Mouse (Mus musculus) forebrain, embryonic 14.5 days (tissue): ENCODE results near the gene Lmntd1. TPM values are rescaled to one million over a fixed set of nuclear protein-coding genes. Genes with fewer than 3 reads are reported as not detected.

Source experiments
- ATAC-seq: fragments of 200-750 bp; cut with Nextera tagmentation; 2 replicates; pipeline ENCODE4 v1.8.0; 2017; ENCODE audit warnings: mild to moderate bottlenecking, moderate library complexity
- DNase-seq: peaks from one replicate; pipeline ENCODE4 v3.0.0-alpha.2; 2015; ENCODE audit warnings: low spot score
- H3K27ac ChIP-seq: fragments of 300-500 bp; sonication (generic); 2 replicates; pipeline ENCODE4 v1.5.1; 2014; ENCODE audit warnings: low read depth, mild to moderate bottlenecking, control low read depth, low read length, moderate library complexity
- H3K27me3 ChIP-seq: fragments of 300-500 bp; sonication (generic); replicated peaks from 2 replicates; pipeline ENCODE4 v1.6.1; 2014; ENCODE audit warnings: low read length, control low read depth, mixed read lengths; ENCODE audit not compliant: control insufficient read depth, insufficient read depth
- H3K36me3 ChIP-seq: fragments of 300-500 bp; sonication (generic); 2 replicates; pipeline ENCODE4 v1.6.1; 2014; ENCODE audit warnings: low read length, control low read depth; ENCODE audit not compliant: control insufficient read depth, insufficient read depth
- H3K4me1 ChIP-seq: fragments of 300-500 bp; sonication (generic); 2 replicates; pipeline ENCODE4 v1.6.1; 2014; ENCODE audit warnings: antibody characterized with exemption, low read length, control low read depth; ENCODE audit not compliant: control insufficient read depth, insufficient read depth
- H3K4me2 ChIP-seq: fragments of 300-500 bp; sonication (generic); 2 replicates; pipeline ENCODE4 v1.6.1; 2014; ENCODE audit warnings: mild to moderate bottlenecking, control low read depth, low read length
- H3K4me3 ChIP-seq: fragments of 300-500 bp; sonication (generic); 2 replicates; pipeline ENCODE4 v1.5.1; 2014; ENCODE audit warnings: low read depth, low read length, control low read depth
- H3K9ac ChIP-seq: fragments of 300-500 bp; sonication (generic); 2 replicates; pipeline ENCODE4 v1.6.1; 2014; ENCODE audit warnings: mild to moderate bottlenecking, low read length, control low read depth, moderate library complexity
- H3K9me3 ChIP-seq: fragments of 300-500 bp; sonication (generic); replicated peaks from 2 replicates; pipeline ENCODE4 v1.6.1; 2016; ENCODE audit warnings: low read length, control low read depth, mixed read lengths; ENCODE audit not compliant: control insufficient read depth
- WGBS: fragments of 180-500 bp; shearing (Covaris S2); extraction: QIAGEN DNeasy Blood & Tissue Kit; methylation state at CpG from one replicate; pipeline ENCODE4 v1.1.7; 2014; 5-methylcytosine and 5-hydroxymethylcytosine counted together
- polyA plus RNA-seq: library from polyadenylated mRNA; unstranded; fragments of >200 nt; fragmentation: Nextera tagmentation; extraction: Ambion mirVana; gene quantifications from 2 replicates; pipeline ENCODE4 v1.2.1, GENCODE M21; 2014

Lmntd1 gene
- polyA plus RNA-seq, 1 experiment from 2014 or later, result 0.93 TPM

DNA sequence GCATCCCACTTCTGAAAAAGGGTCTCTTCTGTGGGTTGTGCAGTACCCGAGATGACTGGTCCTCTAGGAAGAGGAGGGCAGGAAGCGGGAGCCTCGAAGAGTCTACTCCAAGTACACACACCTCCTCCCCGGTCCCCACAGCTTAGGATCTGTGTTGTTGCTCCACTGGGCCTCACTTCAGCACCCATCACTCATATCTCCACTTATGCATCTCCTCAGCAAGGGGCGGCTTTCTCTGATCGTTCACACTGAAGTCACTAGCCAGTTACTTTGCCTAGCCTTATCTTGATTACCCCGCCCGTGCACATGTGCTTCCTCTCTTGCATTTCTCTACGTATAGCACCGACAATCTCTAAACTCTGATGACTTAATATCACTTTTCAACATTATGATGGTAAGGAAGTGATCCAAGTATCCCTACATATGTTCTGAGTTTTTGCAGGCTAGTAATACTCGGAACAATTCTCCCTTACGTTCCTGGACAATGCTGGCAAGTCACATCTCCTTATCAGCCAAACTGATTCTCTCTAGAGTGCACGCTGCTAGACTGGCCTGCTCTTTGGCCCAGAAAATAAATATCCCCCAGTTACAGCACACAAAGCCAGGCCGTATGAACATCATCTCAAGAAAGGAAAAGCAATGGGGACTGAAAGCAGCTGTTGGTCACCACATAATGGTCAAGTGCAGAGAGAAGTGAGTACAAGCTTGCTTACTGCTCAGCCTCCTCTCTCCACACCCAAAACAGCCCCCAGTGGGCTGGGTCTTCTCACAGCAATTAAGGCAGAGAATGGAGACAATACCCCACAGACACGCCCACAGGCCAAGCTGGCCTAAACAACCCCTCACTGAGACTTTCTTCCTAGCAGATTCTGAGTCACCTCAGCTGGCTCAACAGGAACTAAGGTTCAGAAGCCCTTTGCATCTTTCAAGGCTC is 56.8 kb downstream of the Lmntd1 start:
- H3K27me3 ChIP-seq, result no peaks in the 10 kb centered on the region
- WGBS, result 86% methylated on average over 15 of the region's 15 CpGs
- no peak overlapping the region for H3K27ac ChIP-seq
- H3K4me2 ChIP-seq, result no peak overlapping the region
- DNase-seq, result no peak
- no peak overlapping the region for H3K9ac ChIP-seq
- no peaks in the 10 kb centered on the region for H3K36me3 ChIP-seq
- H3K9me3 ChIP-seq, result no peaks in the 10 kb centered on the region
- no peak for ATAC-seq
- H3K4me1 ChIP-seq, result no peaks in the 10 kb centered on the region
- no peak overlapping the region for H3K4me3 ChIP-seq

DNA sequence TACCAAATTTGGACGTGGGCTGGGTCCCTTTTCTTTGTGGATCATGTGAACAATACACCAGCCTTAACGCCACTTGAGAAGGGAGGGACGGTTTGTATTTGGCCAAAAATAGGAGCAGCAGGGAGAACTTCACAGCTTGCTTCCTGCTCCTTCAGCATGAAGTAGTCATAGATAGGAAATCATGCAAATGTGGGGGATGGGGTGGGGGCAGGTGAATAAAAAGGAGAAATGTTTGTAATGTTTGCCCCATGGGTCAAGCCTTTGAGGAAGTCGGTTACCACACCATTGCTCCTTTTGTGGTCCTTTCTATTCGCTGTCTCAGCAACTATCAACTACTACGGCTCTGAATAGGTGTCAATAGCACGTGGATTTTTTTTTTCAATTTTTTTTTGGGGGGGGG is 60.9 kb downstream of the Lmntd1 start:
- Histone ChIP-seq H3K9ac (no peak overlapping the region), H3K4me1 (no peaks in the 10 kb centered on the region), H3K9me3 (no peaks in the 10 kb centered on the region), H3K27ac (no peak overlapping the region), H3K27me3 (no peaks in the 10 kb centered on the region), H3K4me2 (no peak overlapping the region), H3K36me3 (no peaks in the 10 kb centered on the region), H3K4me3 (no peak overlapping the region)
- ATAC-seq (no peak), DNase-seq (no peak)
- 63% methylated on average over 7 of the region's 7 CpGs for WGBS

GRCm38 (mm10) chr6:145552817-145553216 is 61.3 kb downstream of the Lmntd1 start:
- DNase-seq, result no peak
- ATAC-seq, result no peak
- Histone ChIP-seq H3K27ac (no peak overlapping the region), H3K4me1 (no peaks in the 10 kb centered on the region), H3K4me3 (no peak overlapping the region), H3K36me3 (no peaks in the 10 kb centered on the region), H3K27me3 (no peaks in the 10 kb centered on the region), H3K4me2 (no peak overlapping the region), H3K9ac (no peak overlapping the region), H3K9me3 (no peaks in the 10 kb centered on the region)
- WGBS, result 92% methylated on average over 3 of the region's 3 CpGs

GRCm38 (mm10) chr6:145550993-145551392 is 63.1 kb downstream of the Lmntd1 start:
- H3K9ac ChIP-seq, result no peak overlapping the region
- H3K27me3 ChIP-seq, result no peaks in the 10 kb centered on the region
- no peaks in the 10 kb centered on the region for H3K9me3 ChIP-seq
- ATAC-seq, result no peak
- WGBS, result 88% methylated on average over 5 of the region's 5 CpGs
- H3K27ac ChIP-seq, result no peak overlapping the region
- no peak for DNase-seq
- no peak overlapping the region for H3K4me2 ChIP-seq
- no peaks in the 10 kb centered on the region for H3K36me3 ChIP-seq
- peaks cover 2% of the 10 kb centered on the region; the same call in 1 of the 2 replicates for H3K4me1 ChIP-seq
- no peak overlapping the region for H3K4me3 ChIP-seq

DNA sequence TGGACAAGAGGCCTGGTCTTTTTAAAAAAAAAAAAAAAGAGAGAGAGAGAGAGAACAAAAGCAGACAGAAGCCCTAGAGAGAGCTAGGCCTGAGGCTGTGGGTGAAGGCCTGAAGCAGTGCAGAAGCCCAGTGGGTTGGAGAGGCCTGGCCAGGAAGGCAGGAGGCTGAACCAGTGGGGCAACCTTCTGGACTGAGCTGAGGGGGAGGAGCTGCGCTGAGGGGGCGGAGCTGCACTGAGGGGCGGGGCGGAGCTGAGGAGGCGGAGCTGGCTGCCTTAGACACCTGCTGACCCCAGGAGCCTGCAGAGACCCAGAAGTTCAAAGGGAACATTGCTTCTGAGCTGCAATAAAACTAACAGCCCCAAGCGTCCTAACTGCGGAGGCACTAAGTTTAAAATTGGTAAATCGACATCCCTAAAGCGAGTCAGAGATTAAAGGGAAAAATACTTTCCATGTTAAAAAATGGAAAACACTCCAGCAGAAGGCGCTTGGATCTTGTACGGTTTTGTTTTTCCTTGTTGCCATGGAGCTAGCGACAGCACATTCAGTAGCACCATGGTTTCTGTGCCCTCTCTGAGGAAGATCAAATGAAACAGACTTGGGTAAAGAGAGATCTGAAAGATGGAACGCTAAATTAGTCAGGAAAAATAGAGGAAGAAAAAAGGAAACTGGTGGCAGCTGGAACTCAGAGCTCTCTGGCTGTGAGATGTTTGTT is 68.0 kb downstream of the Lmntd1 start:
- Histone ChIP-seq H3K9ac (no peak overlapping the region), H3K27me3 (no peaks in the 10 kb centered on the region), H3K4me2 (no peak overlapping the region), H3K4me3 (no peak overlapping the region), H3K27ac (no peak overlapping the region), H3K4me1 (peaks cover 2% of the 10 kb centered on the region; the same call in 1 of the 2 replicates), H3K9me3 (no peaks in the 10 kb centered on the region), H3K36me3 (no peaks in the 10 kb centered on the region)
- WGBS, result 27% methylated on average over 13 of the region's 13 CpGs
- 0 out of 2 replicates have a peak, but pooled peaks have one; percentile 42 for ATAC-seq
- DNase-seq, result peak; percentile 62

- Histone ChIP-seq H3K9ac (no peak overlapping the region), H3K9me3 (no peaks in the 10 kb centered on the region), H3K4me3 (no peak overlapping the region), H3K4me1 (peaks cover 2% of the 10 kb centered on the region; the same call in 1 of the 2 replicates), H3K36me3 (no peaks in the 10 kb centered on the region), H3K27ac (no peak overlapping the region), H3K4me2 (no peak overlapping the region), H3K27me3 (no peaks in the 10 kb centered on the region)
- 80% methylated on average over 2 of the region's 2 CpGs for WGBS
- ATAC-seq (no peak), DNase-seq (no peak)
Measured at GRCm38 (mm10) chr6:145544838-145545237, 69.3 kb downstream of the Lmntd1 start.

DNA sequence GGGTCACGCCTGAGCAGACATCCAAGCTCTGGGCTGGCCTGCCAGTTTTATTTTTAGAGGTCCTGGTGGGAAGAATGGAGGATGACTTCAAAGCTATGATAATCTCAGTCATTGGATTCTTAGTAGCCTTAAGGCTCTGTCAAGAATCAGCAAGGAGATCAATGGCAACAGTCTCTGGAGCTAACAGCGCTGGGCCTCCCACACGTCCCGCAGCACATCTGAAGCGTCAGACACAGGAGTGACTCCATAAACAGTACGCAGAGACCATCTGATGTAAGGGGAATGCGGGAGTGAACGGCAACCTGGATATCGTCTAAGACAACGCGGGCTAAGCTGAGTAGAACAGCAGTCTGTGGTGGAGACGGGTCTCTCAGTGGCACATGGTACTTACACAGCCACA is 69.8 kb downstream of the Lmntd1 start:
- DNase-seq, result no peak

DNA sequence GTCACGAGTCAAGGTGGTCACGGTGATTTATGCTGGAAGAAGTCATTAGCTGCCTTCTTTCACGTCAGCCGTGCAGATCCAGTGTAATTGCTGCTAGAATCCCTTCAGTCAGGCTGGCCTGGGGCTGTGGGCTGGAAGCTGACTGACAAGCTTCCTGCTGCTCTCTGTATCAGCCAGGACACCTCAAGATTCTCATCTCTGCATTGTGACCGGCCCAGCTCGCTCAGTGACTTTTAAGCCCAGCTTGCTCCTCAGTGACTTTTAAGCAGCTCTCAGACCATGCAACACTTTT is 74.6 kb downstream of the Lmntd1 start:
- no peak overlapping the region for H3K4me2 ChIP-seq
- WGBS, result 58% methylated on average over 6 of the region's 6 CpGs
- no peak overlapping the region for H3K9ac ChIP-seq
- no peak overlapping the region for H3K4me3 ChIP-seq
- no peaks in the 10 kb centered on the region for H3K4me1 ChIP-seq
- ATAC-seq (no peak), DNase-seq (no peak)
- no peaks in the 10 kb centered on the region for H3K27me3 ChIP-seq
- no peak overlapping the region for H3K27ac ChIP-seq
- H3K9me3 ChIP-seq, result no peaks in the 10 kb centered on the region
- no peaks in the 10 kb centered on the region for H3K36me3 ChIP-seq

More for the DNA sequence above, 69.8 kb downstream of the Lmntd1 start:
- Histone ChIP-seq H3K9me3 (no peaks in the 10 kb centered on the region), H3K4me3 (no peak overlapping the region), H3K27me3 (no peaks in the 10 kb centered on the region), H3K4me2 (no peak overlapping the region), H3K9ac (no peak overlapping the region), H3K4me1 (peaks cover 2% of the 10 kb centered on the region; the same call in 1 of the 2 replicates), H3K36me3 (no peaks in the 10 kb centered on the region), H3K27ac (no peak overlapping the region)
- ATAC-seq, result no peak
- 91% methylated on average over 12 of the region's 12 CpGs for WGBS
